Mouse (Mus musculus) testis, adult 2 months (tissue): ENCODE measurements around the gene Ankzf1.

Source experiments
- CTCF ChIP-seq: fragments of 200-500 bp; IDR thresholded peaks from 2 replicates; pipeline ENCODE4 v1.5.1; 2012; ENCODE audit warnings: low read depth, mild to moderate bottlenecking, inconsistent platforms, low read length, moderate library complexity; ENCODE audit not compliant: control insufficient read depth, insufficient read depth, insufficient replicate concordance
- POLR2A ChIP-seq: fragments of 200-500 bp; IDR thresholded peaks from 2 replicates; pipeline ENCODE4 v1.6.1; 2012; ENCODE audit warnings: low read depth, mild to moderate bottlenecking, inconsistent platforms, low read length, moderate library complexity; ENCODE audit not compliant: control insufficient read depth

- no peak for TF ChIP-seq POLR2A
- TF ChIP-seq CTCF: no peak
Measured at GRCm38 (mm10) chr1:75212542-75212941, 20.6 kb downstream of the Ankzf1 start.
